Mouse (Mus musculus): Measurements from ENCODE around the gene Kif11. TPM values are rescaled to one million over a fixed set of nuclear protein-coding genes. Genes with fewer than 3 reads are reported as not detected.

Gene Kif11
- polyA plus RNA-seq, 1 experiment: 1.4 TPM

- Histone ChIP-seq H3K27me3 (ENCODE audit: control insufficient read depth, insufficient read depth, low read length) (0 out of 2 replicates have a peak, but pooled peaks cover 3% of the 10 kb centered on the region), H3K27ac (ENCODE audit: insufficient read depth, low read depth, low read length) (no peak overlapping the region), H3K36me3 (ENCODE audit: control insufficient read depth, insufficient read depth, low read length) (no peaks in the 10 kb centered on the region), H3K4me3 (ENCODE audit: low read depth, low read length) (no peak overlapping the region), H3K4me1 (ENCODE audit: control insufficient read depth, insufficient read depth, insufficient read length, low read length) (no peaks in the 10 kb centered on the region)
- WGBS: 69% methylated on average over 3 of the region's 3 CpGs
- TF ChIP-seq POLR2A (IDR thresholded peaks at IDR 0.05; ENCODE audit: low read depth, low read length) (no peak), CTCF (IDR thresholded peaks at IDR 0.05; ENCODE audit: extremely low read depth, insufficient read length, insufficient replicate concordance, low read depth, low read length) (no peak)
These were observed 90.2 kb downstream of the Kif11 start for GRCm38 (mm10) chr19:37466403-37466802.

- Histone ChIP-seq H3K36me3 (ENCODE audit: control insufficient read depth, insufficient read depth, low read length) (no peaks in the 10 kb centered on the region), H3K4me3 (ENCODE audit: low read depth, low read length) (no peak overlapping the region), H3K27me3 (ENCODE audit: control insufficient read depth, insufficient read depth, low read length) (0 out of 2 replicates have a peak, but pooled peaks cover 3% of the 10 kb centered on the region), H3K27ac (ENCODE audit: insufficient read depth, low read depth, low read length) (no peak overlapping the region), H3K4me1 (ENCODE audit: control insufficient read depth, insufficient read depth, insufficient read length, low read length) (no peaks in the 10 kb centered on the region)
- 72% methylated on average over 5 of the region's 5 CpGs for WGBS
- no peak for TF ChIP-seq CTCF (IDR thresholded peaks at IDR 0.05; ENCODE audit: extremely low read depth, insufficient read length, insufficient replicate concordance, low read depth, low read length)
- TF ChIP-seq POLR2A (IDR thresholded peaks at IDR 0.05; ENCODE audit: low read depth, low read length): no peak
These were observed 90.8 kb downstream of the Kif11 start for GRCm38 (mm10) chr19:37466978-37467377.

GRCm38 (mm10) chr19:37468841-37469566 lies 92.8 kb downstream of the Kif11 start:
- Histone ChIP-seq H3K36me3 (ENCODE audit: control insufficient read depth, insufficient read depth, low read length) (no peaks in the 10 kb centered on the region), H3K27me3 (ENCODE audit: control insufficient read depth, insufficient read depth, low read length) (no peaks in the 10 kb centered on the region), H3K27ac (ENCODE audit: insufficient read depth, low read depth, low read length) (no peak overlapping the region), H3K4me3 (ENCODE audit: low read depth, low read length) (no peak overlapping the region), H3K4me1 (ENCODE audit: control insufficient read depth, insufficient read depth, insufficient read length, low read length) (no peaks in the 10 kb centered on the region)
- 71% methylated on average over 6 of the region's 6 CpGs for WGBS
- TF ChIP-seq CTCF (IDR thresholded peaks at IDR 0.05; ENCODE audit: extremely low read depth, insufficient read length, insufficient replicate concordance, low read depth, low read length): no peak
- TF ChIP-seq POLR2A (IDR thresholded peaks at IDR 0.05; ENCODE audit: low read depth, low read length): no peak

Other genes starting within 250 kb of the Kif11 start
- 15.6 and 25.4 TPM in 2 replicates for gene March5, start 168.9 kb upstream of the Kif11 start, polyA plus RNA-seq (2012; rRNA removed)
- 5.9 and 9.1 TPM in 2 replicates for gene Cpeb3, start 167.8 kb upstream of the Kif11 start, polyA plus RNA-seq (2012; rRNA removed)
- gene Ide, start 38.6 kb upstream of the Kif11 start, polyA plus RNA-seq (2012; rRNA removed): 5.7 and 6.8 TPM in 2 replicates
- 7.6 and 9.4 TPM in 2 replicates for gene Hhex, start 58.4 kb downstream of the Kif11 start, polyA plus RNA-seq (2012; rRNA removed)
- gene Exoc6, start 174.0 kb downstream of the Kif11 start, polyA plus RNA-seq (2012; rRNA removed): 2.3 and 5.3 TPM in 2 replicates

Data from small intestine, adult 2 months (tissue).